Mouse (Mus musculus) heart, embryonic 10.5 days (tissue): ENCODE measurements around the gene Chit1. TPM values are rescaled to one million over a fixed set of nuclear protein-coding genes. Genes with fewer than 3 reads are reported as not detected.

Experiments used
- DNase-seq: peaks from one replicate; pipeline ENCODE4 v3.0.0-alpha.2; 2017; ENCODE audit warnings: low spot score
- H3K27ac ChIP-seq: fragments of 300-500 bp; sonication (generic); 2 replicates; pipeline ENCODE4 v1.5.1; 2016; ENCODE audit warnings: mild to moderate bottlenecking
- H3K27me3 ChIP-seq: fragments of 300-500 bp; sonication (generic); 2 replicates; pipeline ENCODE4 v1.6.1; 2016; ENCODE audit warnings: mild to moderate bottlenecking; ENCODE audit not compliant: poor library complexity, insufficient read depth, severe bottlenecking
- H3K36me3 ChIP-seq: fragments of 300-500 bp; sonication (generic); 2 replicates; pipeline ENCODE4 v1.6.1; 2016; ENCODE audit warnings: mild to moderate bottlenecking, moderate library complexity
- H3K4me1 ChIP-seq: fragments of 300-500 bp; sonication (generic); 2 replicates; pipeline ENCODE4 v1.6.1; 2016; ENCODE audit warnings: mild to moderate bottlenecking
- H3K4me3 ChIP-seq: fragments of 300-500 bp; sonication (generic); 2 replicates; pipeline ENCODE4 v1.5.1; 2016; ENCODE audit warnings: mild to moderate bottlenecking, moderate library complexity
- H3K9me3 ChIP-seq: fragments of 300-500 bp; sonication (generic); 2 replicates; pipeline ENCODE4 v1.6.1; 2016; ENCODE audit warnings: mild to moderate bottlenecking, moderate library complexity
- WGBS: fragments of 180-500 bp; shearing (Covaris S2); methylation state at CpG from one replicate; pipeline ENCODE4 v1.1.7; 2016; 5-methylcytosine and 5-hydroxymethylcytosine counted together
- polyA plus RNA-seq: library from polyadenylated mRNA; unstranded; fragments of >200 nt; fragmentation: Nextera tagmentation; extraction: Ambion mirVana; gene quantifications from 2 replicates; pipeline ENCODE4 v1.2.1, GENCODE M21; 2016

Chit1 gene
- polyA plus RNA-seq, 1 experiment from 2014 or later: 2.0 TPM

GRCm38 (mm10) chr1:134166547-134166946 lies 55.5 kb downstream of the Chit1 start:
- H3K27ac ChIP-seq: no peak overlapping the region
- H3K4me1 ChIP-seq: peaks cover 15% of the 10 kb centered on the region
- H3K4me3 ChIP-seq: no peak overlapping the region
- no peaks in the 10 kb centered on the region for H3K27me3 ChIP-seq
- H3K9me3 ChIP-seq: no peaks in the 10 kb centered on the region
- no peaks in the 10 kb centered on the region for H3K36me3 ChIP-seq
- no peak for DNase-seq
- WGBS: 89% methylated on average over 3 of the region's 3 CpGs

- Histone ChIP-seq H3K27me3 (no peaks in the 10 kb centered on the region), H3K27ac (peak overlapping the region; percentile 17; the same call in 1 of the 2 replicates), H3K4me1 (peaks cover 15% of the 10 kb centered on the region), H3K4me3 (no peak overlapping the region), H3K9me3 (no peaks in the 10 kb centered on the region), H3K36me3 (no peaks in the 10 kb centered on the region)
- WGBS: 40% methylated on average over 14 of the region's 14 CpGs
- no peak for DNase-seq
Measured at GRCm38 (mm10) chr1:134167416-134168305, 56.6 kb downstream of the Chit1 start.

GRCm38 (mm10) chr1:134168567-134168966 lies 57.5 kb downstream of the Chit1 start:
- no peaks in the 10 kb centered on the region for H3K9me3 ChIP-seq
- no peak overlapping the region for H3K27ac ChIP-seq
- 50% methylated on average over 3 of the region's 3 CpGs for WGBS
- no peaks in the 10 kb centered on the region for H3K27me3 ChIP-seq
- peaks cover 15% of the 10 kb centered on the region for H3K4me1 ChIP-seq
- H3K4me3 ChIP-seq: no peak overlapping the region
- H3K36me3 ChIP-seq: no peaks in the 10 kb centered on the region
- DNase-seq: no peak

GRCm38 (mm10) chr1:134168985-134169697 lies 58.1 kb downstream of the Chit1 start:
- Histone ChIP-seq H3K27me3 (no peaks in the 10 kb centered on the region), H3K36me3 (no peaks in the 10 kb centered on the region), H3K9me3 (no peaks in the 10 kb centered on the region), H3K4me3 (no peak overlapping the region), H3K27ac (no peak overlapping the region), H3K4me1 (peaks cover 15% of the 10 kb centered on the region)
- WGBS: 91% methylated on average over 8 of the region's 8 CpGs
- DNase-seq: no peak

- Histone ChIP-seq H3K27me3 (no peaks in the 10 kb centered on the region), H3K27ac (no peak overlapping the region), H3K4me3 (no peak overlapping the region), H3K36me3 (no peaks in the 10 kb centered on the region), H3K9me3 (no peaks in the 10 kb centered on the region), H3K4me1 (peaks cover 7% of the 10 kb centered on the region)
- no peak for DNase-seq
- 69% methylated on average over 7 of the region's 7 CpGs for WGBS
Measured at GRCm38 (mm10) chr1:134173081-134173480, 62.0 kb downstream of the Chit1 start.

- H3K27ac ChIP-seq: no peak overlapping the region
- H3K9me3 ChIP-seq: no peaks in the 10 kb centered on the region
- 0 out of 2 replicates have a peak, but pooled peaks cover 6% of the 10 kb centered on the region for H3K27me3 ChIP-seq
- peaks cover 28% of the 10 kb centered on the region for H3K4me1 ChIP-seq
- DNase-seq: no peak
- no peaks in the 10 kb centered on the region for H3K36me3 ChIP-seq
- H3K4me3 ChIP-seq: no peak overlapping the region
- 77% methylated on average over 5 of the region's 5 CpGs for WGBS
Measured at GRCm38 (mm10) chr1:134177976-134178375, 66.9 kb downstream of the Chit1 start.

- H3K4me3 ChIP-seq: no peak within 1 kb of the TSS
- H3K4me1 ChIP-seq: peaks cover 28% of the 10 kb centered on the region
- H3K27me3 ChIP-seq: 0 out of 2 replicates have a peak, but pooled peaks cover 14% of the 10 kb centered on the region
- H3K27ac ChIP-seq: no peak within 1 kb of the TSS
- no peaks in the 10 kb centered on the region for H3K36me3 ChIP-seq
- no peaks in the 10 kb centered on the region for H3K9me3 ChIP-seq
- no peak for DNase-seq
- 59% methylated on average over 4 of the region's 4 CpGs for WGBS
Measured at GRCm38 (mm10) chr1:134182025-134182424, 71.0 kb downstream of the Chit1 start, which contains the start of gene Chil1. Gene Chil1 (plus strand): TSS chr1:134182176.

GRCm38 (mm10) chr1:134184089-134184488 lies 73.0 kb downstream of the Chit1 start:
- WGBS: 76% methylated on average over 4 of the region's 4 CpGs
- no peak overlapping the region for H3K27ac ChIP-seq
- no peaks in the 10 kb centered on the region for H3K9me3 ChIP-seq
- peaks cover 18% of the 10 kb centered on the region; the same call in 1 of the 2 replicates for H3K27me3 ChIP-seq
- no peak overlapping the region for H3K4me3 ChIP-seq
- peaks cover 31% of the 10 kb centered on the region for H3K4me1 ChIP-seq
- H3K36me3 ChIP-seq: no peaks in the 10 kb centered on the region
- no peak for DNase-seq

GRCm38 (mm10) chr1:134188217-134188616 lies 77.2 kb downstream of the Chit1 start:
- Histone ChIP-seq H3K9me3 (no peaks in the 10 kb centered on the region), H3K4me1 (peaks cover 23% of the 10 kb centered on the region), H3K27ac (no peak overlapping the region), H3K4me3 (no peak overlapping the region), H3K27me3 (peaks cover 19% of the 10 kb centered on the region; the same call in 1 of the 2 replicates), H3K36me3 (no peaks in the 10 kb centered on the region)
- 82% methylated on average over 5 of the region's 5 CpGs for WGBS
- DNase-seq: no peak

- Histone ChIP-seq H3K9me3 (no peaks in the 10 kb centered on the region), H3K27me3 (peaks cover 17% of the 10 kb centered on the region; the same call in 1 of the 2 replicates), H3K36me3 (no peaks in the 10 kb centered on the region), H3K4me1 (peaks cover 32% of the 10 kb centered on the region), H3K4me3 (peak overlapping the region; percentile 16; the same call in 1 of the 2 replicates), H3K27ac (peak overlapping the region; percentile 43; the same call in 1 of the 2 replicates)
- 23% methylated on average over 12 of the region's 12 CpGs for WGBS
- no peak for DNase-seq
Measured at GRCm38 (mm10) chr1:134188989-134189729, 78.1 kb downstream of the Chit1 start.

GRCm38 (mm10) chr1:134191192-134191591 lies 80.2 kb downstream of the Chit1 start:
- no peak overlapping the region for H3K27ac ChIP-seq
- DNase-seq: no peak
- H3K36me3 ChIP-seq: no peaks in the 10 kb centered on the region
- peaks cover 17% of the 10 kb centered on the region; the same call in 1 of the 2 replicates for H3K27me3 ChIP-seq
- H3K4me1 ChIP-seq: peaks cover 53% of the 10 kb centered on the region
- H3K9me3 ChIP-seq: no peaks in the 10 kb centered on the region
- no peak overlapping the region for H3K4me3 ChIP-seq
- 71% methylated on average over 5 of the region's 5 CpGs for WGBS

GRCm38 (mm10) chr1:134192024-134192423 lies 81.0 kb downstream of the Chit1 start:
- WGBS: 33% methylated on average over 4 of the region's 4 CpGs
- Histone ChIP-seq H3K27ac (no peak overlapping the region), H3K27me3 (peaks cover 16% of the 10 kb centered on the region; the same call in 1 of the 2 replicates), H3K9me3 (no peaks in the 10 kb centered on the region), H3K4me3 (no peak overlapping the region), H3K36me3 (no peaks in the 10 kb centered on the region), H3K4me1 (peaks cover 60% of the 10 kb centered on the region)
- DNase-seq: no peak
